Mouse (Mus musculus): ENCODE measurements around the gene Shoc2. TPM values are rescaled to one million over a fixed set of nuclear protein-coding genes. Genes with fewer than 3 reads are reported as not detected.

Gene Shoc2
- total and polyA plus RNA-seq, 2 experiments from 2014 or later: 49.4 to 77.3 TPM

GRCm38 (mm10) chr19:54076362-54077349, 132.6 kb downstream of the Shoc2 start:
- no peak overlapping the region for H3K4me3 ChIP-seq (ENCODE audit: low read depth, low read length)
- 33% methylated on average over 10 of the region's 10 CpGs for WGBS
- H3K27ac ChIP-seq (ENCODE audit: low read depth, low read length): no peak overlapping the region
- H3K27me3 ChIP-seq (ENCODE audit: insufficient read depth, low read length): no peaks in the 10 kb centered on the region
- ATAC-seq (ENCODE audit: low FRiP score): no peak
- no peak for TF ChIP-seq CTCF (IDR thresholded peaks at IDR 0.05)
- no peak for DNase-seq (ENCODE audit: low spot score)
- no peak overlapping the region for H3K4me2 ChIP-seq (ENCODE audit: low read depth, low read length, poor library complexity, severe bottlenecking)
- H3K4me1 ChIP-seq (ENCODE audit: insufficient read depth, low read length): no peaks in the 10 kb centered on the region
- H3K9me3 ChIP-seq (ENCODE audit: low read length): no peaks in the 10 kb centered on the region
- no peak overlapping the region for H3K9ac ChIP-seq (replicated peaks; ENCODE audit: low read length, poor library complexity, severe bottlenecking)
- H3K36me3 ChIP-seq (ENCODE audit: insufficient read depth, low read length): no peaks in the 10 kb centered on the region

- Histone ChIP-seq H3K9ac (replicated peaks; ENCODE audit: low read length, poor library complexity, severe bottlenecking) (no peak overlapping the region), H3K4me2 (ENCODE audit: low read depth, low read length, poor library complexity, severe bottlenecking) (no peak overlapping the region), H3K4me3 (ENCODE audit: low read depth, low read length) (no peak overlapping the region), H3K27me3 (ENCODE audit: insufficient read depth, low read length) (no peaks in the 10 kb centered on the region), H3K36me3 (ENCODE audit: insufficient read depth, low read length) (no peaks in the 10 kb centered on the region), H3K27ac (ENCODE audit: low read depth, low read length) (no peak overlapping the region), H3K4me1 (ENCODE audit: insufficient read depth, low read length) (no peaks in the 10 kb centered on the region), H3K9me3 (ENCODE audit: low read length) (no peaks in the 10 kb centered on the region)
- TF ChIP-seq CTCF (IDR thresholded peaks at IDR 0.05): no peak
- no peak for DNase-seq (ENCODE audit: low spot score)
- WGBS: 90% methylated on average over 9 of the region's 9 CpGs
- no peak for ATAC-seq (ENCODE audit: low FRiP score)
Observed at GRCm38 (mm10) chr19:54081303-54081702, 137.2 kb downstream of the Shoc2 start.

- DNase-seq (ENCODE audit: low spot score) (no peak), ATAC-seq (ENCODE audit: low FRiP score) (no peak)
- H3K27me3 ChIP-seq (ENCODE audit: insufficient read depth, low read length): no peaks in the 10 kb centered on the region
- H3K4me3 ChIP-seq (ENCODE audit: low read depth, low read length): no peak overlapping the region
- no peaks in the 10 kb centered on the region for H3K9me3 ChIP-seq (ENCODE audit: low read length)
- no peaks in the 10 kb centered on the region for H3K36me3 ChIP-seq (ENCODE audit: insufficient read depth, low read length)
- H3K4me2 ChIP-seq (ENCODE audit: low read depth, low read length, poor library complexity, severe bottlenecking): no peak overlapping the region
- 87% methylated on average over 9 of the region's 9 CpGs for WGBS
- no peak overlapping the region for H3K9ac ChIP-seq (replicated peaks; ENCODE audit: low read length, poor library complexity, severe bottlenecking)
- no peak for TF ChIP-seq CTCF (IDR thresholded peaks at IDR 0.05)
- no peaks in the 10 kb centered on the region for H3K4me1 ChIP-seq (ENCODE audit: insufficient read depth, low read length)
- H3K27ac ChIP-seq (ENCODE audit: low read depth, low read length): no peak overlapping the region
Observed at GRCm38 (mm10) chr19:54081716-54082165, 137.6 kb downstream of the Shoc2 start.

Other genes starting within 250 kb of the Shoc2 start
- 19.5 and 19.8 TPM in 2 replicates for gene Pdcd4, start 52.1 kb upstream of the Shoc2 start, total RNA-seq (2014; rRNA removed)
- 77.3 and 96.7 TPM in 2 replicates for gene Pdcd4, start 52.1 kb upstream of the Shoc2 start, polyA plus RNA-seq (2015; fragmentation: Nextera tagmentation; extraction: Ambion mirVana)
- 74.2 and 95.7 TPM in 2 replicates for gene Bbip1, start 321 bp downstream of the Shoc2 start, total RNA-seq (2014; rRNA removed)
- 154 and 158 TPM in 2 replicates for gene Bbip1, start 321 bp downstream of the Shoc2 start, polyA plus RNA-seq (2015; fragmentation: Nextera tagmentation; extraction: Ambion mirVana)
- 25.1 and 30.5 TPM in 2 replicates for gene Adra2a, start 99.8 kb downstream of the Shoc2 start, total RNA-seq (2014; rRNA removed)
- 2.9 and 3.4 TPM in 2 replicates for gene Adra2a, start 99.8 kb downstream of the Shoc2 start, polyA plus RNA-seq (2015; fragmentation: Nextera tagmentation; extraction: Ambion mirVana)

Data from midbrain, postnatal 0 days (tissue).